Mouse (Mus musculus) heart, adult 2 months (tissue): ENCODE measurements around the gene Oprd1.

Experiments used
- CTCF ChIP-seq: fragments of 200-600 bp; IDR thresholded peaks from 2 replicates; pipeline ENCODE4 v1.8.1; 2022; ENCODE audit warnings: antibody characterized with exemption, mild to moderate bottlenecking, moderate library complexity
- POLR2A ChIP-seq: fragments of 200-500 bp; IDR thresholded peaks from 2 replicates; pipeline ENCODE4 v1.6.1; 2011; ENCODE audit warnings: mild to moderate bottlenecking, low read depth, low read length, control low read depth; ENCODE audit not compliant: insufficient read depth

- no peak for TF ChIP-seq CTCF
- no peak for TF ChIP-seq POLR2A
These were observed 78.7 kb downstream of the Oprd1 start for GRCm38 (mm10) chr4:132065578-132065977.
